Mouse (Mus musculus): ENCODE results near the gene Dad1. TPM values are rescaled to one million over a fixed set of nuclear protein-coding genes. Genes with fewer than 3 reads are reported as not detected.

Dad1 gene
- total RNA-seq (2021), result 10 to 100 TPM; 75.9 to 77.3 TPM
- long read RNA-seq, experiment 1, transcript Dad1-201 (3 exons, 878 nt), result major isoform, 73 of 76 reads
- long read RNA-seq, experiment 1, partial matches to known transcripts, result 1 of 76 reads
- long read RNA-seq, experiment 1, other reads (novel, unspliced or antisense), result 2 of 76 reads
- long read RNA-seq, experiment 2, transcript Dad1-201 (3 exons, 878 nt), result major isoform, 61 of 62 reads
- long read RNA-seq, experiment 2, partial matches to known transcripts, result 0 of 62 reads
- long read RNA-seq, experiment 2, other reads (novel, unspliced or antisense), result 1 of 62 reads

GRCm38 (mm10) chr14:54253741-54254291 lies at the start of gene Dad1, which contains the start of gene Abhd4:
Dad1 (minus strand) TSS chr14:54254104.
Abhd4 (plus strand) TSS chr14:54254188.
- peak; percentile 98 for DNase-seq

DNA sequence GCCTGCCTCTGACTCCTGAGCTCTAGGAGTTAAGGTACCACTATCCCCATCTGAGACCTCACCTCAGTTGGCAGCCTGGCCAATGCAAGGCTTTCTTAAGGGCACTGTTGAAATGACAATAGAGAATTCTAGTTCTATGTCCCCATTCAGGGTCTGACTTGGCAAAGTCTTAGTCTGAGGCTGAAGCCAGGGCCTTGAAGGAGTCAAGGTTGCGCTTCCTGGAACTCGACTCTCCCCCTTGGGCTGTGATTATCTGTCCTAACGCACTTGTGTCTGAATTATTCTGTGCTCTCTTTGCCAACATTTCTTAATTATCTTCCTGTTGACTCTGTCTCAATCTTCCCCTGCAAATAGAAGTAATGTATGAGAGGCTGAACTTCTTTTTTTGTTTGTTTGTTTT lies 46.8 kb upstream of the Dad1 start:
- DNase-seq, result no peak

GRCm38 (mm10) chr14:54300136-54300535 lies 46.2 kb upstream of the Dad1 start:
- no peak for DNase-seq

GRCm38 (mm10) chr14:54284839-54285238 lies 30.9 kb upstream of the Dad1 start, which contains the start of gene Olfr49:
Olfr49 (minus strand) TSS chr14:54284939.
- no peak for DNase-seq

DNA sequence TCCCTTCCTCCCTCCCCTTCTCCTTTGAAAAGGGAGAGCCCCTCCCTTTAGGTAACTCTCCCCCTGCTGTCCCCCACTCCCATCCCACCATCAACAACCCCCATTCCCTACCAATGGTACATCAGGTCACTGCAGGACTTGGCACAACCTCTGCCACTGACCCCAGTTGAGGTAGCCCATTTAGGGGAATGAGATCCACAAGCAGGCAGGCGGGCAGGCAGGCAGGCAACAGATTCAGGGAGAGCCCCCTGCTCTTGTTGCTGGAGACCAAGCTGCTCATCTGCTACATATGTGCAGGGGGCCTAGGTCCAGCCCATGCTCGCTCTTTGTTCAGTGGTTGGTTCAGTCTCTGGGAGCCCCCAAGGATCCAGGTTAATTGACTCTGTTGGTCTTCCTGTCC lies 22.5 kb upstream of the Dad1 start:
- no peak for DNase-seq

- no peak for DNase-seq
Observed at GRCm38 (mm10) chr14:54272696-54273095, 18.8 kb upstream of the Dad1 start.

DNA sequence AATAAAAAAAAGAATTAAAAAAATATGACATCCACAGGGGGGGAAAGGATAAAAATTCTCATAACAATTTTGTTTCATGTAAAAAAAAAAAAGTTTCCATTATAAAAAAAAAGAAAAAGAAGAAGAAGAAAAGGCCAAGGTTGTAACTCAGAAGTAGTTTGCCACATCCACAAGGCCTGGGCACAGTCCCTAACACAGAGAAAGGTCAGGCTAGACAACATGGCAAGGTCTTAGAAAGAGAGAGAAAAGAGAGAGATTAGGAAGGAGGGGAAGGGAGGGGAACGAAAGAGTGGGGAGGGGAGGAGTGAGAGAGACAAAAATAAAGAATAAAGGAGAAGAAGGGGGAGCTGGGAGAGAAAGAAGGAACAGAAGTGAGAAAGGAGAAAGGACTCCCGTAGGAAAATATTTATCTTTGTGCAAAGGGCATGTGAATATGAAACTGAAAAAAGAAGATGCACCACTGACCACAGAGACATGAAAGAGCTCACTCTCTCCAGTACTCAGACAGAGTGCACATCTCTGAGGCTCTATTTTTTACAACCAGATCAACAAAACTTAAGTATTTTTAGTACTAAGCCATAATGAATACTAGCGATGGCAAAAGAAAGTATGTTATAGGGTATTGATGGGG lies 18.2 kb upstream of the Dad1 start:
- DNase-seq, result no peak

DNA sequence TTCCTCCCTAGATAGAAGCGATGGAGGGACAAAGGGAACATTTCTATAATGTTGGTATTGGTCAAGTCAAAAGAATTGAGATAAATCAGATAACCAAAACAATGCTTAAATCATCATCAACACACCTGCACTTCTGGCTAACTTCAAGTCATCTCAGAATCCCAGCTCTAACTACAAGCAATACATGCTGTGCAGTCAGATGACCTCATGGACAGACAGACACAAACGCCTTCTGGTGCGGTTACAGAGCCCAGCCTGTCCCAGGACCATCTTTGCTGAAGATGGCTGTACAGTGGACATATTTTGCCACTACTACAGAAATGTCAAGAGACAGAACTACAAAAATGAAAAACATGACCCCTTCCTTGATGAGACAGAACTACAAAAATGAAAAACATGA lies 16.5 kb upstream of the Dad1 start:
- DNase-seq, result no peak

DNA sequence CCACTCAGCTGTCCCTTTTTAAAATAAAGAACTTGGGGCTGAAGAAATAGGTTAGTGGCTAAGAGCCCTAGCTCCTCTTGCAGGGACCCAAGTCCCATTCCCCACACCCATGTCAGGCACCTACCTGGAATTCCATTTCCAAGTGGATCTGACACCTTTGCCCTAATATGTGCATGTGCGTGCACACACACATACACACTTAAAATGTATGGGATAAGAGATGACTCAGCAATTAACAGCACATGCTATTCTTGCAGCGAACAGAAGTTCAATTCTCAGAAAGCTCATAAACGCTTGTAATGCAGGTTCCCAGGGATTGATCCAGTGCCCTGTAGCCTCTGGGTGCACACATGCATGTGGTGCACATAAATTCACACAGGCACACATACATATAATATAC lies 15.7 kb upstream of the Dad1 start:
- DNase-seq, result no peak

DNA sequence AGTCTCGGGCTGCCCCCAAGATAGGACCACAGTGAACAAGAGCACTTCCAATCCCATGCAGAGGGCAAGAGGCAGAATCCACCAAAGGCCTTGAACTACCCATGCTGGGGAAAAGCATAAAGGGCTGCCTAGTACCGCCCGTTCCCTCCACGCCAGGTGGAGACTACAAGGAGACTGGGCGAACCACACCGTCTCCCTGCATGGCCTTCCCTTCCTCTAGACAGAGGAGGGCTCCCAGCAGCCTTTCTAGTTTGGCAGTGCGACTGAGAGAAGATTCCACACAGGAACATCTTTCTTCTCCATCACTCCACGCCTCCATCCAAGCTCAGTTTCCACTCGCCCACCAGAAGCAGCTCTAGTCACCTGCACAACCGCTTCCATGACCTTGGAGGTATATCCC lies 14.1 kb upstream of the Dad1 start:
- no peak for DNase-seq

DNA sequence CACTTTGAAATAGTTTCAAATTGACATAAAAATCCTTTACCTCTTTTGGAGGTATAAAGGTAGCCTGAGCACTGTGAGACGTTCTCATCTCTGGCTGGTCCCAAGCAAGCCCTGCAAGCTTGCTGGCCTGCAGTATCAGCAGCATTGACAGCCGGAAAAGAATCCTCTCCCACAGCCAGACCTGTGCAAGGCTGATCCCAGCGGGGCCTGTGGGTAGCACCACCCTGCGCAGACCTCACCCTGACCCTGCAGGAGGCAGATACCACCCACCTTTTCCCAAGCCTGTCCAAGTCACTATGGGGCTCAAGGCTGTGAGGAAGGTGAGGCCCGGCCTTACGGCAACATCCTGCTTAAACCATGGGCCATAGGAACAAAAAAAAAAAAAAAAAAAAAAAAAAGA lies 12.0 kb upstream of the Dad1 start:
- DNase-seq, result no peak

- no peak for DNase-seq
Observed at GRCm38 (mm10) chr14:54265093-54265492, 11.2 kb upstream of the Dad1 start.

GRCm38 (mm10) chr14:54264231-54264630 lies 10.3 kb upstream of the Dad1 start:
- no peak for DNase-seq

GRCm38 (mm10) chr14:54263099-54263498 lies 9.2 kb upstream of the Dad1 start:
- DNase-seq, result no peak

DNA sequence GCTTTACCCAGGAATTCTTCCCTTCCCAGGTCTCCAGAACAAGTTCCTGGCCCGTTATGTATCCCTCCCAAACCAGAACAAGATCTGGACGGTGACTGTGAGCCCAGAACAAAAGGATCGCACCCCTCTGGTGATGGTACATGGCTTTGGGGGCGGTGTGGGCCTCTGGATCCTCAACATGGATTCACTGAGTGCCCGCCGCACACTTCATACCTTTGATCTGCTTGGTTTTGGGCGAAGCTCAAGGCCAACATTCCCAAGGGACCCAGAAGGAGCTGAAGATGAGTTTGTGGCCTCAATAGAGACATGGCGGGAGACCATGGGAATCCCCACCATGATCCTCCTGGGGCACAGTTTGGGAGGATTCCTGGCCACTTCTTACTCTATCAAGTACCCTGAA lies 8.7 kb upstream of the Dad1 start:
- DNase-seq, result no peak

DNA sequence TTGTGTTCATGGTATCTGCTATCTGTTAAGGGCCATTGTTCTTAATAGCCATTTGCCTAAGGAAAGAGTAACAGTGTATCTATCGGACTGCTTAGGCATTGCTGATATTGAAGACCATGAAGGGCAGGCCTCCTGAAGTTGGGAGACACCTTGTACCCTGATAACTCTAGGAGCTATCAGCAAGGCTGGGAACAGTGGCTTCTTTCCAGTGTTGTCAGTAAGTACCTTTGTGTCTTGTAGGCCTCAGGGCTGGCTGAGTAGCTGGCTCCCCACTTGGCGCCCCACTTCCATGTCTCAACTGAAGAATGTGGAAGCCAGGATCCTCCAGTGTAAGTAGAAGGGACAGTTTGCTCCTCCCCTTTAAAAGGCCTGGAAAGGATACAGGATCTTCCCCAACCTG lies 7.5 kb upstream of the Dad1 start:
- no peak for DNase-seq

DNA sequence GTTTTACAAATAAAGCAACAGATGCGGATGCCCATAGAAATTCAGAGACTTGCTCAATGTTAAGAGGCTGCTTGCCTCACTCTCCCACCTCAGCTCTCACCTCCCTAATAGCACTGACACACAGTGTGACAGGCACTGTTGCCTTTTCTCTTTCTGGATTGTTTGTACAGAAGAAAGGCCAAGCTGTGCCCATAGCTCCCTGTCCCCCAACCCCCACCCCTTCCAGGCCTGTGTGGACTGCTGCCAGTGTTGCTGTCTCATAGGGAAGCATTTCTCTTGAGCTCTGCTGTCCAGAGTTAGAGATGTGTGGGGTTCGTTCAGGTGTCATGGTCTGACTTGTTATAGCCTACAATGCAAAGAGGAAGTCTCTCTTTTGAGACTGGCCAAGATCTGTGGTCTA lies 6.3 kb upstream of the Dad1 start:
- no peak for DNase-seq

DNA sequence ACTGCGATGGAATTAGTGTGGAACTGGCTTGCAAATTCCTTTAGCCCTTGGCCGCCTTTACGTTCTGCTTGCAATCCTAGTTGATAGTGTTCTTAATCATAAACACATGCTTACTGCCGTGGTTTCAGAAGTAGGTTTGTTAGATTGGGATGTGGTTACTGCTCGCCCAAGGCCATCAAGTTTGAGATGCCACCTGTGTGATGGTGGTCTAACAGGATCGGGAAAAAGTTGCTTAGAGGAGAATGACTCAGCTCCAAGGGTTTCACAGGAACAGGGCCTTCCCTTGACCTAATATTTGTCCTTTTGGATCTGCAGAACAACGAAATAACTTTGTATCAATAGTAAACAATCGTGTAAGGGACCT lies 5.8 kb upstream of the Dad1 start:
- DNase-seq, result no peak

DNA sequence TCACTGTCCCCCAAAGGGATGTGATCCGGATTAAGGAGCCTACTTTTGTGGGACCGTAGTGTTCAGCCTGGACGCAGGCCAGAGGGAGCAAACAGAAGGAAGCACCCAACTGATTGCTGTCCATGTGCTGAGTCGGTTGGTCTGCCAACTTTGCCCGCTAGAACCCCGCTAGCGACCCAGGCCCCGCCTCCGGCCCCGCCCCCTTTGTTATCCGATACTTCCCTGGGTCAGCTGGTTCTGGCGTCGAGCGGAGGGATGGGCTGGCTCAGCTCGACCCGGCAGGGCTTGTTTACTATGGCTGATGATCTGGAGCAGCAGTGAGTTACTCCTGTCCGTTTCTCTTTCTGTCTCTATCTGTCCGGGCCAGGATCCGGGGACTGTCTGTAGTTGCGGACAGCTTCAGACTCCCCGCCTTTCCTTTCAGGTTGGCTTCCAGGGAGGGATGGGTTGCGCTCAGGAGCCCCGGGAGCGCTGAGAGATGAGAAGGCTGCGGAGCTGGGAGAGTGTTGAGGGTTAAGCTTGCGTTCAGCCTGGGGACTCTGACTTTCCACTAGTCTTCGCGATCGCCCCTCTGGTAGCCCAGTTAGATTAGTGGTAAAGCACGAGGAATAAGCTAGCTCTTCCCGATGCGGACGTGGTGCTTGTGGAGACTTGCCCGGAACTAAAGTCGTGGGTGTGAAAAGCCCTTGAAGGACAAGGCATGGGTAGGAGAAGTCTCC lies 5.3 kb upstream of the Dad1 start:
- DNase-seq, result peak; percentile 94

GRCm38 (mm10) chr14:54258131-54258670 lies 4.3 kb upstream of the Dad1 start:
- DNase-seq, result no peak

- no peak for DNase-seq
Observed at GRCm38 (mm10) chr14:54254670-54255202, 832 bp upstream of the Dad1 start.

GRCm38 (mm10) chr14:54250122-54250521 lies 3.8 kb downstream of the Dad1 start:
- DNase-seq, result no peak

GRCm38 (mm10) chr14:54249326-54249725 lies 4.6 kb downstream of the Dad1 start:
- DNase-seq, result no peak
